In genomic region chr9:34877186-34877585, GRCm38 (mm10) we compare ENCODE assay signal across 15 mouse cellular contexts.
"Had no signal": no experiment of that assay in that cellular context is flagged by ENCODE, and none has a peak within 500 bp of the region (broad histone marks: within the 10 kb centered on the region; RNA-seq: fewer than 3 reads in every experiment).

No protein-coding gene starts in this region.

- H3K4me3 ChIP-seq: layer of hippocampus, adult 2 months; liver, embryonic 13.5 days; megakaryocyte, embryonic 14.5 days; midbrain, embryonic 12.5 days had no signal

- H3K4me1 ChIP-seq: liver, embryonic 13.5 days; megakaryocyte, embryonic 14.5 days had no signal

- DNase-seq: kidney, adult 2 months; kidney, postnatal 25 days; liver, embryonic 13.5 days; lung, adult 2 months; lung, postnatal 10 days; lung, postnatal 36 days; thymus, adult 2 months; thymus, postnatal 14 days; thymus, postnatal 4 days had no signal

- H3K36me3 ChIP-seq: liver, embryonic 13.5 days; midbrain, embryonic 12.5 days had no signal

- ATAC-seq: intestine, postnatal 0 days had no signal

- H3K27me3 ChIP-seq: liver, embryonic 13.5 days had no signal

- H3K9me3 ChIP-seq: liver, embryonic 13.5 days; megakaryocyte, embryonic 14.5 days; midbrain, embryonic 12.5 days had no signal

- H3K9ac ChIP-seq: liver, embryonic 13.5 days; midbrain, embryonic 12.5 days had no signal

- H3K4me2 ChIP-seq: liver, embryonic 13.5 days; midbrain, embryonic 12.5 days had no signal

- H3K27ac ChIP-seq: kidney, postnatal 0 days; layer of hippocampus, adult 2 months; liver, embryonic 13.5 days; midbrain, embryonic 12.5 days; stomach, postnatal 0 days had no signal
